Mouse (Mus musculus) layer of hippocampus, postnatal 36 days (tissue): ENCODE data around the gene Astl. TPM values are rescaled to one million over a fixed set of nuclear protein-coding genes. Genes with fewer than 3 reads are reported as not detected.

Source experiments
- DNase-seq, 2 experiments: peaks; one replicate each; pipeline ENCODE4 v3.0.0; 2022
- total RNA-seq, 2 experiments: library from RNA; stranded (reverse); gene quantifications; 2 replicates each; pipeline ENCODE4 v1.2.3; 2021

Gene Astl
- total RNA-seq, 2 experiments from 2014 or later, result not detected

GRCm38 (mm10) chr2:127324456-127324855, 14.0 kb upstream of the Astl start:
- DNase-seq, result no peak

- DNase-seq, result no peak
Observed at GRCm38 (mm10) chr2:127328090-127328851, 10.2 kb upstream of the Astl start.

DNA sequence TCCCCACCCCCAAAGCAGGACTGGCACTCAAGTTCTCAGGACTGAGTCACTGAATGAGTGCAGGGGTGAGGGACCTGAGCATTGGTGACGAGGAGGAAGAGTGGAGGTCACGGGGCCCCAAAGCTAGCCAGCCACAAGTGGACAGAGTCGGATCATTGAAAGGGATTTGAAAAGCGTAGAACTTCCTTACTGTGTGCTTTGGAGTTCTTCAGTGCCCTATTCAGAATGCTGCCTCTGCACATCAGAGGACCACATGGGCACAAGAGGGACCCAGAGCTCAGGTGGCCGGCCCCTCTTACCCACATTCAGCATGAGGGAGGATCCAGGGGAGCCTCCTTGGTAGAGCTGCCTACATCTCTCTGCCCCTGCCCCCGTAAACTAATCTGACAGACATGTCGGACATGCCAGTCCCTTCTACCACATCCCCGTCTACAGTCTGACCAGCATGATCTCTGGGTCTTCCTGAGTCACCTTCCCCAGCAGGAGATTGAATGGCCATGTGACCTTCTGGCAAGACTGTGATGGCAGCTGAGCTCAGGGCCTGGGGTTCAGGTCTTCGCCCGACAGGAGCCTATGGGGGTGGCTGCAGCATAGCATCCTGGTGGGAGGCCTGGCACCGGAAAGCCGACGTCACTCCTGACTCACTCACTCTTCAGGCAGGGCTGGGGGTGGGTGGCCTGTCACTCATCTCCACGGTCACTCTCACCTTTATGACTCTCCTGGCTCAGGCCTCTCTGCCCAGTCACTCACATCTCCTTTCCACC, 5.5 kb upstream of the Astl start:
- no peak for DNase-seq

DNA sequence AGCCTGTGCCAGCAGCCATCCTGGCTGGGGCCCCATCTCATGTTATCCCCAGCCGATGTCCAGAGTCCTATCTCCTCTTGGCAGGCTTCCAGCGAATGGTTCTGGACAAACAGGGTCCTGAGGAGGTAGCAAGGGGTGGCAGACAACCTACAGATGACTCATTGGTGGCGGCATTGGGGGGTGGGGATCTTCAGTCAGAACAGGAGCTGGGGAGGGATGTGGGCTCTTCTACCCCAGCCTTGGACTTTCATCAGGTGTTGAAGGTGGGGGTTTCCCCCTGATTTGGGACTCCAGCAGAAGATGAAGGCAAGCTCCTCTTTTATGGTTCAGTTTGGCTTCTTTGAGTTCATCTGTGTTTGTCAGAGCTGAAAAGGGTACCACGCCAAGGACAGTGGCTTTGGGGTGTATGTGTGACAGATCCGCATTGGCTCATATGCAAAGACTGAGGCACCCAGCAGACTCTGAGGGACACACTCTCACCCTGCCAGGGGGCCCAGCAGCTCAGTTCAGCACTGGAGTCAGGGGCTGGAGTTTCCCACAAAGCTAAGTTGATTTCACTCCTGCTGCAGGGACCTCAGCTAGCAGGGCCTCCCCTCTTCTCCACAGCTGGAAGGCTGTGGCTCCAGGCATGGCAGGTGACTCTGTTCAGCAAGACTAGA, 4.4 kb upstream of the Astl start:
- DNase-seq, result no peak

- DNase-seq, result no peak
Observed at GRCm38 (mm10) chr2:127335078-127335541, 3.3 kb upstream of the Astl start.

DNA sequence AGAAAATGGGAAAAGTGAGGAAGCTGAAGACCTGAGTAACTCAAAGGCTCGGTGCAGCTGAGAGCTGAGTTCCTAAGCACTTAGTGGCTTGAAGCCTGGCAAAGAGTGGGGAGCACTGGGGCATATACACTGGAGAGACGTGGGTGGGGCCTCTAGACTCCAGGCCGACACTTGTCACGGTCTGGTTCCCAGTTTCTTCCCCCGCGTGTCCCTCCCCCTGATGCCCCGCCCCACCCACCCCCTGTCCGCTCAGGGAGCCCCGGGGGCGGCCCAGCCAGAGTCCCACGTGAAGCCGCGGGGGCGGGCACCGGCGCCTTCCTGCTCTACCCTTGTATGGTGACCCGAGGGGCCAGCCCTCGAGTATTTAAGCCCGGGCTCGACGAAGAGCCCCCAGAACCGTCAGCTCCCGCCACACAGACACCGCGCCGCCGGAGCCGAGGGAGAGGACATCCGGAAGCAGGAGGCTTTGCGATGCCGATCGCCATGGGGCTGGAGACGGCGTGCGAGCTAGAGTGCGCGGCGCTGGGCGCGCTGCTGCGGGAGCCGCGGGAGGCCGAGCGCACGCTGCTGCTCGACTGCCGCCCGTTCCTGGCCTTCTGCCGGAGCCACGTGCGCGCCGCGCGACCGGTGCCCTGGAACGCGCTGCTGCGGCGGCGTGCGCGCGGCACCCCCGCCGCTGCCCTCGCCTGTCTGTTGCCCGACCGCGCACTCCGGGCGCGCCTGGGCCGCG, 2.5 kb upstream of the Astl start, which contains the start of gene Dusp2:
Dusp2 (plus strand) TSS at position 393 of the 730 bp plus-strand sequence.
- DNase-seq, result peak; percentile 58

- DNase-seq, result no peak
Observed at GRCm38 (mm10) chr2:127336497-127336832, 2.0 kb upstream of the Astl start.

DNA sequence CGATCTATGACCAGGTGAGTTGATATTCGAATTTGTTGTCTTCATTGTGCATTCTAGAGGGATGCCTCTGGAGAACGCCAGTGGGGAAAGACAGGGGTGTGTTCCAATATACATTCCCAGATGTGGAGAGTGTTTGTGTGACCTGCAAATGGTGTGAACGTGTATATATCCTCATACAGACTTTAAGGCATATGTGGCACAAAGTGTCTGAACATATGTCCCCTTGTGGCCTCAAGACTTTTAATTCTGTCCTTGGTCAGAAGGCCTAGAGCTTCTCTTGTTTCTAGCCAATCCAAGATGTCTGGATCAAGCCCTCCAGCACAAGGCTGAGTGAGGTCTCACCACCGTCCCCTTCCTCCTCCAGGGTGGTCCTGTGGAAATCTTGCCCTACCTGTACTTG, 1.6 kb upstream of the Astl start:
- no peak for DNase-seq

GRCm38 (mm10) chr2:127337531-127337930, 908 bp upstream of the Astl start:
- DNase-seq, result no peak

DNA sequence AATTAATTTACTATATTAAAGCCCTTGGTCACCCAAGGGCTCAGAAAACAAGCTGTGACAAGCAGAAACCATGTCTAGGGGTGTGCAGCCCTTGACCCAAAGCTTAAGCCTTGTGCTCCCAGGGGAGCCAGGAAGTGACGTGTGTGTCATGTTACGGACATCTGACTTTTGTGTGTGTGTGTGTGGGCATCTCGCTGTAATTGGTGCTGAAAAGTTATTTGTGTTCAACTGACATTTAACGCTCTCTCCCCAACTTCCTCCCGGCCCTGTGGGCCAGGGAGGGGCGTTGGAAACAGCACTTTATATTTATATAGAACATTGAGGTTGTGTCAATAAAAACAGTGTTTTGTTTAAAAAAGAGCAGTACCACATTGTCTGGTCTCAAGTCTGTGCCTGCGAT, 427 bp upstream of the Astl start:
- no peak for DNase-seq

DNA sequence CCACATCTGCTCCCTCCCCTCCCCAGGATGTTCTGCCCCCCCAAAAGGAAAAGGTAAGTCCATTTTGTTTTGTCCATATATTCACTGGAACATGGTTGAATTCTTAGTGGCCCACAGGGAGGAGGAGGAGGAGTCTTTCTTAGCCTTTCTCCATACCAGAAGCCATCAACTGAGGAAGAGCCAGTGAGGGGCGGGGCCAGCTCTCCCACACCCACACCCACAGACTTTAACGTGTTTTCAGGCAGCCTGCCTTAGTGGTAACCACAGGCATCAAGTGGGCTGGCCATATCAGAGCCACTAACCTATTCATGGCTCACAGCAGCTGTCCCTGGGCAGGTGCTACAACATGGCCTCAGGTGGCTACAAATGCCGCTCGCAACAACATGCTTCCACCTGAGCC, 394 bp downstream of the Astl start:
- DNase-seq, result no peak

DNA sequence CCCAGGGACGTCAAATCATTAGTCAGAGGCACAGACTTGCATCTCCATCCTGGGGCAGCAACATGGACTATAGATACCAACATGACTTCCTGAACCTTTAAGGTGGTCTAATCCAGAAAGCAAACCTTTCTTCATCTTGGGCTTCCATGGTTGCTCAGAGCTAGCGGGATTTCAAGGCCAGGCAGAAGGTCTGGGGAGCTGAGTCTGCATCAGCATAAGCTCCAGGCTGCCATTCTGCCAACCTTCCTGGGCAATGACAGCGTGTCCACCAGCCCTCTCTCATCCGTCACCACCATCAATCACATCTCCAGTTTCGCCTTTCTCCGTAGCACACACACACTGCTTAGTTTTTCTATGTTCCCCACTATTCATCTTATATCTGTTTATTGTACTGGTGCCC, 823 bp downstream of the Astl start:
- no peak for DNase-seq

- peak; percentile 28 to 34 for DNase-seq
Observed at GRCm38 (mm10) chr2:127341159-127341558, 2.7 kb downstream of the Astl start.

GRCm38 (mm10) chr2:127346334-127346733, 7.9 kb downstream of the Astl start:
- DNase-seq, result no peak

DNA sequence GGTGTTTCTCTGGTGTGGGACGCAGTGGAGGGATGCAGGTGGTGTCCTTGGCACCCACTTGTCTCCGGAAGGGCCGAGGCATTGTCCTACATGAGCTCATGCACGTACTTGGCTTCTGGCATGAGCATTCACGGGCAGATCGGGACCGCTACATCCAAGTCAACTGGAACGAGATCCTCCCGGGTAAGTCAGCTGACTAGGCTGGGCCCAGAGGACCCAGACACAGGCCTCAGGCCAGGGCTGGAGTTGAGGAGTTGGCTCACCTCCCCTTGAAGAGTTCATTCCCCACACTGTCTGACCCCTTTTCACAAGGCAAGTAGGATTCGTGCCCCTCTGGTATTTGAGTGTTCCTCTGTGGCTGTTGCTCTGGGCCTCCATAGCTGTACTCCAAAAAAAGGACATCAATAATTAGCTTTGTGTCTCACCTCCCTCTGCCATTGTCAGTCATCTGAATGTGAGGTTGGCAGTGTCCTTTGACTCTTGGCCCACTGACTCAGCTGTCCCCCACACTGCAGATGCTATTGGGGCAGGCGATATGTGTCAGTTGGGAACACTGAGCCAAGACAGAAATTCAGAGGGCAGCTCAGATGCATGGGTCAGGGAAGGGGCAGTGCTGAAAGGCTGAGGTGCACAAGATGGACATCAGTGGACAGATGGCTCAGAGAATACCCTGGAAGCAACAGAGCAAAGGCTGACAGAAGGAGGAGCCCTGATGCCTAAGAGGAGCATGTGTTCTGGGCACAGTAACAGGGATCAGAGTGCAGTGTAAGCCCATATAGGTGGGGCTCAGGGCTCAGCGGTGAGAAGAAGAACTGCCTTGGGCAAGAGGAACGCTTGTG, 8.9 kb downstream of the Astl start:
- DNase-seq, result no peak

DNA sequence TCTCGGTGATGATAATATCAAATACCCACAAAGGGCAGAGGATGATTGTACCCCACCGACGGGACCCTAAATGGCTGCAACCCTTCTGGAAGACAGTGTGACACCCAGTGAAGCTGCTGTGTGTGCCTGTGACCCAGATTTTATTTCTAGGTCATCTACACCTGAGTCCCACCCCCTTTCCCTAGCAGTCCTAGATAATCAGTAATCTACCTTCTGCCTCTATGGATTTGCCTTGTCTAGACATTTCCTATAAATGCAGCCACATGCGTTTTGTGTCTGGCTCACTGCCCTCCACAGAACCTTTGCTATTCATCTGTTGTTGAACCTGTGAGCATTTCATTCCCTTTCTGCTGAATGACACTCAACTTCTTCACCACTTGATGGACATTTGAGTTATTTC, 15.4 kb downstream of the Astl start:
- no peak for DNase-seq

DNA sequence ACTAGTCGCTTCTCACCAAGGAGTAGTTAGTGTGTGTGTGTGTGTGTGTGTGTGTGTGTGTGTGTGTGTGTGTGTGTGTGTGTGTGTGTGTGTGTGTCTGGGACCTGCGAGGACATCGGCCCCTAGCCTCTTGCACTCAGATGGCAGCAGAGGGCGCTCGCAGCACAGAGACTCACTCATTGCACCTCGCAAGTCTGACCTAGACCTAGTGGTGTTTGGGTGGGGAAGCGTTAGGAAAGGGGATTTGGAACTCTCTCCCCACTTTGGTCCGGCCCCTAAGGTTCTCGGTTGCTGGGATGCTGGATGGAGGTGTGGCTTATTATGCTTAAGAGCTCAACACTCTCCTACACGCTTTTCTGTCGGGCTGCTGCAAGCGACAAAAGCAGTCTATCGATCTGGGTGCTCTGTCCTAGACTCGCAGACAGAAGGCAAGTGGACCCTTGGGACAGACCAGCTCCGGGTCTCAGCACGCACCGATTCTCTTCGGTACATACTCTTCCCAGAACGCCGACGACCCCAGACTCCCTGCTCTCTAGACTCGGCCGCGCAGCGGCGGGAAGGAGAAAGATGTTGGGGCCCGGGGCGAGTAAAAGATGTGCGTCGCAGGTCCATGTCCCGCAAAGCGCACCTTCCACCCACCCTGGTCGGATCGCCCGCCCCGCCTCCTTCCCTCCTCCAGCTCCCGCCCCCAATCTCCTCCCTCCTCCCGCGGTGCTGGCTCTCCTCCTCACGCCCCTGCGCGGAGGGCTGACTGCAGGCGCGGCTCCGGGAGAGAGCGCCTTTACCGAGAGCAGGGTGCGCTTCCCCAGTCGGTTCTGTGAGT, 24.2 kb downstream of the Astl start, which contains the start of gene Adra2b:
Adra2b (plus strand) TSS at position 750 of the 823 bp plus-strand sequence.
- DNase-seq, result peak; percentile 77 to 78

DNA sequence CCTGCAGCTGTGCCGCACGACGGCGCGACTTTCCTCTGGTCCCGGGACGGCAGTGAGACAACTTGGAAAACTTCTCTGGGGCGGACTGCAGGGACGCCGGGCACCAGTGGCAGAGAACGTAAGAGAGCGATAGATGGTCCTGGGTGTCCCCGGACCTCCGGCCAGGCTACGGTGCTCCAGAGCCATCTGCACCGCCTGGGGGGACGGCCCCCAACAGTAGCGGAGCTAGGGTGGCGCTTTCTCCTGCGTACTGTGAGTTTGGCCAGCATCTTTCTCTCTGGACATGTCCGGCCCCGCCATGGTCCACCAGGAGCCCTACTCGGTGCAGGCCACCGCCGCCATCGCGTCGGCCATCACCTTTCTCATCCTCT, 24.8 kb downstream of the Astl start:
- no peak for DNase-seq

GRCm38 (mm10) chr2:127363696-127364095, 25.3 kb downstream of the Astl start:
- DNase-seq, result no peak

DNA sequence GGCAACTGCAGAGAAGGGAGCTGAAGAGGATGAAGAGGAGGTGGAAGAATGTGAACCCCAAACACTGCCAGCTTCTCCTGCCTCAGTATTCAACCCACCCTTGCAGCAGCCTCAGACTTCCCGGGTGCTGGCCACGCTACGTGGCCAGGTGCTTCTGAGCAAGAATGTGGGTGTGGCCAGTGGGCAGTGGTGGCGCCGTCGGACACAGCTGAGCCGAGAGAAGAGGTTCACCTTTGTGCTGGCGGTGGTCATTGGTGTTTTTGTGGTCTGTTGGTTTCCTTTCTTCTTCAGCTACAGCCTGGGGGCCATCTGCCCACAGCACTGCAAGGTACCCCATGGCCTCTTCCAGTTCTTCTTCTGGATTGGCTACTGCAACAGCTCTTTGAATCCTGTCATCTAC, 26.0 kb downstream of the Astl start:
- DNase-seq, result no peak
